Mouse (Mus musculus) forebrain, embryonic 13.5 days (tissue): ENCODE results near the gene Htr1f. TPM values are rescaled to one million over a fixed set of nuclear protein-coding genes. Genes with fewer than 3 reads are reported as not detected.
"Not testable (repeated sequence)": the region's sequence is repeated elsewhere in the genome, so short reads cannot be mapped to it uniquely, and the experiment has no call there.

Experiments
- ATAC-seq: fragments of 200-750 bp; cut with Nextera tagmentation; 2 replicates; pipeline ENCODE4 v1.8.0; 2017
- H3K27ac ChIP-seq: fragments of 300-500 bp; sonication (generic); 2 replicates; pipeline ENCODE4 v1.5.1; 2015; ENCODE audit warnings: inconsistent platforms, mild to moderate bottlenecking, moderate library complexity
- H3K27me3 ChIP-seq: fragments of 300-500 bp; sonication (generic); 2 replicates; pipeline ENCODE4 v1.6.1; 2015; ENCODE audit warnings: mild to moderate bottlenecking, inconsistent platforms
- H3K36me3 ChIP-seq: fragments of 300-500 bp; sonication (generic); 2 replicates; pipeline ENCODE4 v1.6.1; 2015; ENCODE audit warnings: mild to moderate bottlenecking, inconsistent platforms; ENCODE audit not compliant: poor library complexity, severe bottlenecking
- H3K4me1 ChIP-seq: fragments of 300-500 bp; sonication (generic); 2 replicates; pipeline ENCODE4 v1.6.1; 2015; ENCODE audit warnings: inconsistent platforms
- H3K4me2 ChIP-seq: fragments of 300-500 bp; sonication (generic); 2 replicates; pipeline ENCODE4 v1.6.1; 2015; ENCODE audit warnings: inconsistent platforms, mild to moderate bottlenecking, moderate library complexity
- H3K4me3 ChIP-seq: fragments of 300-500 bp; sonication (generic); 2 replicates; pipeline ENCODE4 v1.5.1; 2015; ENCODE audit warnings: mild to moderate bottlenecking, inconsistent platforms
- H3K9ac ChIP-seq: fragments of 300-500 bp; sonication (generic); 2 replicates; pipeline ENCODE4 v1.6.1; 2015; ENCODE audit warnings: mild to moderate bottlenecking, inconsistent platforms
- H3K9me3 ChIP-seq: fragments of 300-500 bp; sonication (generic); replicated peaks from 2 replicates; pipeline ENCODE4 v1.6.1; 2016; ENCODE audit warnings: inconsistent platforms
- WGBS: fragments of 180-500 bp; shearing (Covaris S2); methylation state at CpG from one replicate; pipeline ENCODE4 v1.1.7; 2015; 5-methylcytosine and 5-hydroxymethylcytosine counted together
- polyA plus RNA-seq: library from polyadenylated mRNA; unstranded; fragments of >200 nt; fragmentation: Nextera tagmentation; extraction: Ambion mirVana; gene quantifications from 2 replicates; pipeline ENCODE4 v1.2.1, GENCODE M21; 2015

The Htr1f gene
- polyA plus RNA-seq = 0.11 and 0.17 TPM in 2 replicates

DNA sequence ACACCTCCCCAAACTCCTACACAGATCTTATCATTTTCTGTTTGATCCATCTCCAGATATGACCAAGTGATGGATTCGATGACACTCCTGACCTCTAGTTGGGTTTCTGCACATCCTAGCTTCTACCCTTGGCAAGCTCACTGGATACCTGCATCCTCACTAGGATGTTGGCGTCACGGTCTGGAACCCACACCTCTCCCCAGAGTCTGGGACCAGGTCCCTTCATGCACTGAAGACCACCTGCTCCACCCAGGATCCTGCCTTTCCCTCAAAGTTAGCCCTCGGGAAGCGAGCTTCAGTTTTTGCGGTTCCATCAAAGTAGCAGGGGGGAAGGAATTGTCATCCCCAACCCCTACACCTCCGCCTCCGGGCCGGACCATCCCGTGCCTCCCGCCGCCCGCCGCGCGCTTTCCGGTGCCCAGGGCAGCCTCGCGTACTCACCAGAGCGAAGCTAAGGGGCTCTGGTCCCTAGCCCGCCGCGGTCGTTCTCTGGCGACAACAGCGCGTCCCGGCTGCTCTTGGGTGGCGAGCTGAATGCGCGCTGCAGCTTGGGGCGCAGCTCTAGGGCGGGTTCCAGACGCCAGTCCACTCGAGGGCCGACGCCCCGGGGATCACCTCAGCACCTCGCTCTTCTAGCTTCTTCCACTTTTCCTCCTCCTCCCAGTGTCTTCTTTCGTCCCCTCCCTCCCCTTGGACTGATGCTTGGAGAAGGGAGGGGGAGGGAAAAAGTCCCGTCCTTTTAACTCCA, at the start of gene Htr1f:
Gene Htr1f, minus strand, starts transcription at position 671 of the 748 bp plus-strand sequence.
- Histone ChIP-seq H3K4me1 (no peaks in the 10 kb centered on the region), H3K27ac (no peak within 1 kb of the TSS), H3K36me3 (no peaks in the 10 kb centered on the region), H3K27me3 (peaks cover 18% of the 10 kb centered on the region; the same call in 1 of the 2 replicates), H3K9me3 (no peaks in the 10 kb centered on the region), H3K4me2 (peak within 1 kb of the TSS; percentile 83), H3K9ac (peak within 1 kb of the TSS; percentile 62), H3K4me3 (peak within 1 kb of the TSS; percentile 45)
- WGBS = 4% methylated on average over 40 of the region's 41 CpGs
- ATAC-seq = peak; percentile 88

DNA sequence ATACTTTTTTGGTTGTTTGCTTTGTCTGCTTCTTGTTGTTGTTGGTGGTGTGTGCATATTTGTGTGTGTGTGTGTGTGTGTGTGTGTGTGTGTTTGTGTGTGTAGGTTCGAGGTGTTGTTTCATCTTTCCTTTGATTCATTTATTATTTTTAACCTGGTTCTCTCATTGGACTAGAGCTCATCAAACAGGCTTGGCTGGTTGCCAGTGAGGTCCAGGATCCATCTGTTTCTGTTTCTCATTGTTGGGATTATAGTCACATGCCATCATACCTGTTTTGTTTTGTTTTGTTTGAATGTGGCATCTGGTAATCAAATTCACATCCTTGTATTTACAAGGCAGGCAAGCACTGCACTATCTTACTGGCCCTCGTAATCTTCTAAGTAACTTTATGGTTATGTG, 34.1 kb upstream of the Htr1f start:
- no peaks in the 10 kb centered on the region for H3K4me1 ChIP-seq
- H3K4me3 ChIP-seq = no peak overlapping the region
- H3K9me3 ChIP-seq = no peaks in the 10 kb centered on the region
- H3K27me3 ChIP-seq = no peaks in the 10 kb centered on the region
- H3K4me2 ChIP-seq = no peak overlapping the region
- H3K27ac ChIP-seq = no peak overlapping the region
- ATAC-seq = no peak
- no peak overlapping the region for H3K9ac ChIP-seq
- WGBS = 80% methylated on average over 2 of the region's 2 CpGs
- H3K36me3 ChIP-seq = no peaks in the 10 kb centered on the region

DNA sequence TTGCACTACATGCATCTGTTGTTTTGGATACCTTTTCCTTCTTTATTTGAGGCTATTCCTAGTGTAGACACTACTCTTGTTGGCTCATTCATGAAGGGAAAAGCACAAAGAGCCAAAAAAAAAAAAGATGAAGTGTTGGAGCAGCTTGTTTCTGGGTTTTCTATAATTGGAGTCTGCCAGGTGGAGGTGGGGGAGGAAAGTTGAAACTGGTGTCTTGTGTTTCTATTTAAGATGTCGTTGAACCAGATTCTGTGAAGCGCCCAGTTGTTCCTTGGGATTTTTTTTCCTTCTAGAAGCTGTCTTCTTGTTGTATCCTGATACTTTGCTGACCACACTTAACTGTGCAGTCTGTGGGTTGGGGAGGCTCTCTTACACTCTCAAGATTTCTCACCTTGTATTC, 23.7 kb upstream of the Htr1f start:
- 96% methylated on average over 2 of the region's 2 CpGs for WGBS
- Histone ChIP-seq H3K27ac (no peak overlapping the region), H3K36me3 (no peaks in the 10 kb centered on the region), H3K4me1 (no peaks in the 10 kb centered on the region), H3K4me2 (no peak overlapping the region), H3K9ac (no peak overlapping the region), H3K9me3 (no peaks in the 10 kb centered on the region), H3K4me3 (no peak overlapping the region), H3K27me3 (no peaks in the 10 kb centered on the region)
- no peak for ATAC-seq

DNA sequence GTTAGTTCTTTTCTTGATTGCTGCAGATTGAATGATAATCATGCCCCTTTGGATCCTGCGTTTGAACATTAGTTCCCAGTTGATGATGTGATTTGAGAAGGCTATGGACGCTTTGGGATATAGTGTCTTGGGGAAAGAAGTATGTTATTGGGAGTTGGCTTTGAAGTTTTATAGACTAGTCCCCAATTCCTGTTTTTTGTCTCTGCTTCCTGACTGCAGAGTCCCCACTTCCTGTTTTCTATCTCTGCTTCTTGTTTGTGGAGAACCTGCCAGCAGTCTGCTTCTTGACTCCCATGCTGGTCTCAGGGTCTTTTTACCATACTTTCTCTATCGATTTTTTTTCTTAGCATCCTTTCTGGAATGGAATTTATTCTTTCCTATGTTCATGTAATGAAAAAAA, 22.2 kb upstream of the Htr1f start:
- H3K27ac ChIP-seq = no peak overlapping the region
- H3K27me3 ChIP-seq = no peaks in the 10 kb centered on the region
- no peak overlapping the region for H3K4me2 ChIP-seq
- no peaks in the 10 kb centered on the region for H3K4me1 ChIP-seq
- H3K4me3 ChIP-seq = no peak overlapping the region
- 90% methylated on average over 3 of the region's 3 CpGs for WGBS
- no peaks in the 10 kb centered on the region for H3K36me3 ChIP-seq
- H3K9me3 ChIP-seq = no peaks in the 10 kb centered on the region
- H3K9ac ChIP-seq = no peak overlapping the region
- ATAC-seq = no peak

GRCm38 (mm10) chr16:65112221-65112620, 6.6 kb upstream of the Htr1f start:
- Histone ChIP-seq H3K4me1 (no peaks in the 10 kb centered on the region), H3K9me3 (no peaks in the 10 kb centered on the region), H3K27ac (no peak overlapping the region), H3K27me3 (no peaks in the 10 kb centered on the region), H3K36me3 (no peaks in the 10 kb centered on the region), H3K4me3 (no peak overlapping the region), H3K4me2 (no peak overlapping the region), H3K9ac (no peak overlapping the region)
- 82% methylated on average over 1 of the region's 1 CpGs for WGBS
- no peak for ATAC-seq

DNA sequence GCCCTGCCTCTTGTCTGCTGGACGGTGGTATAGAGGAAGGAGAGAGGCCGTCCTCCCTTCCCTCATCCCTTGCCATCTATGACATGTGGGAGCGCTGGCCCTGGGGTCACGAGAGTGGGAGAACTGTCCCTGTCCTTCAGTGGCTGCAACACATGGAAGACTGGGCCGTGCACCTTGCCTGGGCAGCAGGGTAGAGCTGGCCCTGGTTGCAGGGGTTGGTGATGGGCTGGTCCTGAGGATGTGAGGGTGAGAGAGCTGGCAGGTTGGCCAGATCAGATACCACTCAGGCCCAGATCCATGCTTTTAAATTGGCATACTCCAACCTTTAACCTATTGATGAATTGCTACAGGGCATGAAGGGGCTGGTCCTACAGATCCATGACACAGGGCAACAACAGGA, 12.1 kb downstream of the Htr1f start:
- peak; percentile 19; the same call in 1 of the 2 replicates for ATAC-seq
- 88% methylated on average over 5 of the region's 5 CpGs for WGBS
- no peaks in the 10 kb centered on the region for H3K27me3 ChIP-seq

GRCm38 (mm10) chr16:65083475-65083874, 22.2 kb downstream of the Htr1f start:
- H3K4me3 ChIP-seq = no peak overlapping the region
- H3K9ac ChIP-seq = no peak overlapping the region
- 54% methylated on average over 2 of the region's 2 CpGs for WGBS
- no peaks in the 10 kb centered on the region for H3K36me3 ChIP-seq
- no peak overlapping the region for H3K27ac ChIP-seq
- no peaks in the 10 kb centered on the region for H3K4me1 ChIP-seq
- no peaks in the 10 kb centered on the region for H3K27me3 ChIP-seq
- no peak for ATAC-seq
- no peaks in the 10 kb centered on the region for H3K9me3 ChIP-seq
- H3K4me2 ChIP-seq = no peak overlapping the region

More for the DNA sequence above, 12.1 kb downstream of the Htr1f start:
- Histone ChIP-seq H3K4me3 (no peak overlapping the region), H3K4me1 (no peaks in the 10 kb centered on the region), H3K27ac (no peak overlapping the region), H3K9ac (no peak overlapping the region), H3K9me3 (no peaks in the 10 kb centered on the region), H3K4me2 (no peak overlapping the region), H3K36me3 (no peaks in the 10 kb centered on the region)

DNA sequence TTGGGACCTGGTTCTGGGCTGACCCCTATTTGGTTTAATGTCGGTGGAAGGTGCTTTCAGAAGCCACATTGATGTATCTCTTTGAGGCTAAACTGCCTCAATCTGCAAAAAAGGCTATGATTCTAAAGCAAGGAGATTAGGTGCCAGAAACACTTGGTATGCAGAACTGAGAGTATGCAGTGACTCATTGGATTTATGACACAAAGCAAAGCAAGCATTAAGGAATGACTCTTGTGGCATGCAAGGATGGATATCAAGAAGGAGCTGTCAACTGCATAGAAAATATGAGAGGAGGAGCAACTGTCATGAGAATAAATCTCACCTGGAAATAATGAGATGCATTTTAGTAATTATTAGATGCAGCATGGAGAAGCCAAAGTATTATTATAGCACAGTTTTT, 35.8 kb downstream of the Htr1f start:
- WGBS = 80% methylated on average over 1 of the region's 1 CpGs
- Histone ChIP-seq H3K4me2 (no peak overlapping the region), H3K4me1 (no peaks in the 10 kb centered on the region), H3K9ac (no peak overlapping the region), H3K27me3 (no peaks in the 10 kb centered on the region), H3K36me3 (no peaks in the 10 kb centered on the region), H3K9me3 (no peaks in the 10 kb centered on the region), H3K4me3 (no peak overlapping the region), H3K27ac (no peak overlapping the region)
- no peak for ATAC-seq

DNA sequence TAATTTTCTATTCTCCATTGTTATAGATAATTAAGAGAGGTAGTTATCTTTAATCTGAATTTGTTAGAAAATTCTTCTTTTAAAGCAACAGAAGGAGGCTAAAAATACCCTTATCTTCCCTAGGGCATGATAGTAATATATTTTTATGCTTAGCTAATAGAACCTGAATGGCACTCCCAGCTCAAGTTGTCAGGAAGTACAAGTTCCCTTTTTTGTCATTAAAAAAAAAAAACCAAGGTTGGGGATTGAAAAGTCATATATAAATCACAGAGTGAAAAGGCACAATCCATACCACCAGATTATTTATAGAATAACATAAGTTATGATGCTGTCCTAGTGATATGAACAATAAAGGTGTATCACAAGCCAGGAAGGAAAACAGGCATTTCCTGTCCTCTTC, 39.4 kb downstream of the Htr1f start:
- Histone ChIP-seq H3K36me3 (no peaks in the 10 kb centered on the region), H3K27me3 (no peaks in the 10 kb centered on the region), H3K9ac (no peak overlapping the region), H3K4me1 (no peaks in the 10 kb centered on the region), H3K9me3 (no peaks in the 10 kb centered on the region), H3K4me3 (no peak overlapping the region), H3K27ac (no peak overlapping the region), H3K4me2 (no peak overlapping the region)
- ATAC-seq = no peak

DNA sequence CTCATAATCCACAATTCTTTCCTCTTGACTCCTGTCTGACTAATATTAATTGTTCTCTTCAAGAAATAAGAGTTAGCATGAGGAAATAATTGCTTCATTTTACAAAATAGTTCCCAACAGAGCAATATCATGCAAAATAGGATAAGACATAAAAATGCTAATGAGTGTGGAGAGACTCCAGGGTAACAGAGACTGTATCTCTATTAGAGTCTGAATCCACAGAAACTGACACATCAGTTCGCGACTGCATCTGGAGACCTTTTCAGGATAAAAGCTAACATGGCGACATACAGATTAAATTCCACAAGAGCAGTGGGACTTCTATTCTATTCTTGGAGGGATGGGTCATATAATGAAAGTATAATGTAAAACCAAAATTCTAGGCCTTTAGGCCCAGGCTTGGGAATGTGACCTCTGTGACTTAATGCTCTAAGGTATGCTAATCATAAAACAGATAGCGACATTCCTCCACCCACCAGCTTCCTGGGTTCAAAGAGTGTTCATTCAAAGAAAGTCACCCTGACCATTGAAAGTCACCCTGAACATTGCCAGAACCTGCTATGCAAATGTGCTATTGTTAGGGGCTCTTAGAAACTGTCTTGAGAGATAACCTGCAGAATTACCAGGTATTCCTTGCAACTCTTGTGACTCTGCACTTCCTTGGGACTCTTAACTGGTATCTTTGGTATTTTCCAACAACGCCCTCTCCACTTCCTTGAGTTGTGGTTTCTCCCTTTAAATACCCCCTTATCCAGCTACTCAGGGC, 67.8 kb downstream of the Htr1f start:
- WGBS = 93% methylated on average over 5 of the region's 5 CpGs
- H3K4me1 ChIP-seq, H3K9ac ChIP-seq, H3K27ac ChIP-seq, H3K9me3 ChIP-seq, H3K4me2 ChIP-seq, H3K36me3 ChIP-seq, ATAC-seq, H3K27me3 ChIP-seq, H3K4me3 ChIP-seq: not testable (repeated sequence)

DNA sequence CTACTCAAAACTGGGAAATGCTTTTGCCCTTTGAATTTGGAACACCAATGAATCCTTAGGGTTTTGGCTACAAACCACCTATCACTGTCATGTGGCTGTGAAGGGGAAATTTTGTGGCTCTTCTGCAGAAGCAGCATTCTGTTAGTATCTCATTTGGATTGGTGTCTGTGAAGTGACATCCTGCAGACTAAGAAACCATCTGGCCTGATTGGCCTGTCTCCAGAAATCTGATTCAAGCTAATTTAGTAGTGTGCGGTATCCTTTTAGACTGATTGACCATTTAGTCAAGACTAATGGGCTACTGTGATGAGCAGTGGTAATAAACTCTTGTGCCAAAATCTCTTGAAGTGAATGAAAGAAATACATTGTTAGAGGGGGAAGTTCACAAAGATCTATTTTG, 76.0 kb downstream of the Htr1f start:
- Histone ChIP-seq H3K4me1 (no peaks in the 10 kb centered on the region), H3K4me2 (no peak overlapping the region), H3K4me3 (no peak overlapping the region), H3K27ac (no peak overlapping the region), H3K36me3 (no peaks in the 10 kb centered on the region), H3K27me3 (no peaks in the 10 kb centered on the region), H3K9ac (no peak overlapping the region), H3K9me3 (no peaks in the 10 kb centered on the region)
- WGBS = 56% methylated on average over 1 of the region's 1 CpGs
- peak; percentile 93 for ATAC-seq

DNA sequence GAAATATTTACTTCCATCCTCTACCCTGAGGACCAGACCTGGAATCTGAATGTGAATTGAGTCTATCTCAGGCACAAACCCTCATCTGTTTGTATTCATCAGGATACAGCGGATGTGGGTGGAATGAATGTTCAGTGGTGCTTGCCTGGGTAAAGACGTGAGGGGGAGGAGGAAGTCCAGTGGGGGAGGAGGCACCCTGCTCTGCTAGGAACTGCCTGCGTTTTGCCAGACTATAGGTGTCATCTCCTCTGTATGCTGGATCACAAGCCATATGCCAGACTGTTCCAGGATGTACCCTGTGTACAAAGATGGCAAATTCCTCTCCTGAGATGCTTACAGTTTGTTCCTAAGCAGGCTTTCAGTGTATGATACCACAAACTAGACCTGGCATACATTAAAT, 83.3 kb downstream of the Htr1f start:
- Histone ChIP-seq H3K9ac (no peak overlapping the region), H3K27ac (no peak overlapping the region), H3K4me2 (no peak overlapping the region), H3K4me1 (no peaks in the 10 kb centered on the region), H3K36me3 (no peaks in the 10 kb centered on the region), H3K9me3 (no peaks in the 10 kb centered on the region), H3K4me3 (no peak overlapping the region), H3K27me3 (no peaks in the 10 kb centered on the region)
- ATAC-seq = no peak
- WGBS = 83% methylated on average over 3 of the region's 3 CpGs
